Mouse (Mus musculus) MEL (cell line): Measurements from ENCODE around the gene Vash2. TPM values are rescaled to one million over a fixed set of nuclear protein-coding genes. Genes with fewer than 3 reads are reported as not detected.

Experiments used
- DNase-seq: peaks from one replicate; pipeline ENCODE4 v3.0.0; 2011; ENCODE audit warnings: low read depth, low spot score
- H3K27ac ChIP-seq: 2 replicates; pipeline ENCODE4 v1.5.1; 2012; ENCODE audit warnings: low read depth, mild to moderate bottlenecking, control low read depth, low read length, moderate library complexity; ENCODE audit not compliant: control insufficient read depth
- H3K27me3 ChIP-seq, 2 experiments: fragments of 150-350 bp in 1 of 2; sonication (generic) in 1 of 2; 2 replicates each; pipeline ENCODE4 v1.6.1; 2012; ENCODE audit warnings: low read length in 2 of 2, mild to moderate bottlenecking in 2 of 2, improper control_type of control experiment in 1 of 2, moderate library complexity in 1 of 2; ENCODE audit not compliant: insufficient read depth in 2 of 2, control insufficient read depth in 1 of 2
- H3K36me3 ChIP-seq, 2 experiments: 2 replicates each; pipeline ENCODE4 v1.6.1; 2012 to 2014; ENCODE audit warnings: low read length in 2 of 2, improper control_type of control experiment in 1 of 2, inconsistent platforms in 1 of 2, mild to moderate bottlenecking in 1 of 2; ENCODE audit not compliant: insufficient read depth in 2 of 2, control insufficient read depth in 1 of 2
- H3K4me1 ChIP-seq, 2 experiments: fragments of 150-350 bp in 1 of 2; sonication (generic) in 1 of 2; 2 replicates each; pipeline ENCODE4 v1.6.1; 2012; ENCODE audit warnings: low read length in 2 of 2, improper control_type of control experiment in 1 of 2, mild to moderate bottlenecking in 1 of 2; ENCODE audit not compliant: insufficient read depth in 2 of 2, control insufficient read depth in 1 of 2
- H3K4me3 ChIP-seq, 2 experiments: fragments of 150-350 bp in 1 of 2; sonication (generic) in 1 of 2; 2 replicates each; pipeline ENCODE4 v1.5.1; 2012; ENCODE audit warnings: low read depth in 2 of 2, low read length in 2 of 2, mild to moderate bottlenecking in 2 of 2, moderate library complexity in 2 of 2, control low read depth in 1 of 2, improper control_type of control experiment in 1 of 2; ENCODE audit not compliant: control insufficient read depth in 1 of 2, insufficient read depth in 1 of 2
- H3K79me2 ChIP-seq: 2 replicates; pipeline ENCODE4 v1.6.1; 2012; ENCODE audit warnings: mild to moderate bottlenecking, low read length, moderate library complexity; ENCODE audit not compliant: control insufficient read depth, poor library complexity, insufficient read depth
- H3K9ac ChIP-seq: 2 replicates; pipeline ENCODE4 v1.6.1; 2012; ENCODE audit warnings: low read depth, mild to moderate bottlenecking, control low read depth, low read length, moderate library complexity; ENCODE audit not compliant: control insufficient read depth, poor library complexity, severe bottlenecking
- H3K9me3 ChIP-seq: fragments of 150-350 bp; sonication (generic); replicated peaks from 2 replicates; pipeline ENCODE4 v1.6.1; 2012; ENCODE audit warnings: mild to moderate bottlenecking, low read length, improper control_type of control experiment, moderate library complexity; ENCODE audit not compliant: insufficient read depth
- CTCF ChIP-seq, 3 experiments: IDR thresholded peaks in 2 of 3; conservative IDR thresholded peaks in 1 of 3; 2 replicates each; pipeline ENCODE4 v1.5.1; 2011 to 2012; ENCODE audit warnings: low read length in 3 of 3, low read depth in 2 of 3, mild to moderate bottlenecking in 2 of 3, improper control_type of control experiment in 1 of 3, inconsistent platforms in 1 of 3, mixed read lengths in 1 of 3, moderate library complexity in 1 of 3; ENCODE audit not compliant: control insufficient read depth in 1 of 3, insufficient read depth in 1 of 3, poor library complexity in 1 of 3, severe bottlenecking in 1 of 3
- EP300 ChIP-seq, 2 experiments: IDR thresholded peaks; 2 replicates each; pipeline ENCODE4 v1.6.1; 2011; ENCODE audit warnings: improper control_type of control experiment in 2 of 2, low read length in 2 of 2, low read depth in 1 of 2, mild to moderate bottlenecking in 1 of 2
- ETS1 ChIP-seq: IDR thresholded peaks from 2 replicates; pipeline ENCODE4 v1.6.1; 2012; ENCODE audit warnings: low read depth, mild to moderate bottlenecking, inconsistent platforms, low read length, improper control_type of control experiment, moderate library complexity
- GABPA ChIP-seq: IDR thresholded peaks from 2 replicates; pipeline ENCODE4 v1.6.1; 2012; ENCODE audit warnings: low read depth, mild to moderate bottlenecking, inconsistent platforms, low read length, improper control_type of control experiment, moderate library complexity
- GATA1 ChIP-seq: IDR thresholded peaks from 2 replicates; pipeline ENCODE4 v1.6.1; 2011; ENCODE audit warnings: low read depth, low read length, improper control_type of control experiment
- JUND ChIP-seq: IDR thresholded peaks from 2 replicates; pipeline ENCODE4 v1.6.1; 2011; ENCODE audit warnings: low read depth, mild to moderate bottlenecking, improper control_type of control experiment, low read length
- MAX ChIP-seq: IDR thresholded peaks from 2 replicates; pipeline ENCODE4 v1.6.1; 2011; ENCODE audit warnings: low read length, improper control_type of control experiment
- MAZ ChIP-seq: IDR thresholded peaks from 2 replicates; pipeline ENCODE4 v1.6.1; 2012; ENCODE audit warnings: low read depth, mild to moderate bottlenecking, inconsistent platforms, low read length, improper control_type of control experiment
- MXI1 ChIP-seq: IDR thresholded peaks from 2 replicates; pipeline ENCODE4 v1.6.1; 2011; ENCODE audit warnings: mild to moderate bottlenecking, low read depth, low read length, improper control_type of control experiment
- NELFE ChIP-seq: IDR thresholded peaks from 2 replicates; pipeline ENCODE4 v1.6.1; 2011; ENCODE audit warnings: low read depth, low read length, improper control_type of control experiment
- NRF1 ChIP-seq: IDR thresholded peaks from 2 replicates; pipeline ENCODE4 v1.6.1; 2014; ENCODE audit warnings: low read depth, mild to moderate bottlenecking, inconsistent platforms, low read length, improper control_type of control experiment, moderate library complexity; ENCODE audit not compliant: poor library complexity, insufficient read depth, severe bottlenecking
- RAD21 ChIP-seq: IDR thresholded peaks from 2 replicates; pipeline ENCODE4 v1.6.1; 2011; ENCODE audit warnings: mild to moderate bottlenecking, low read depth, low read length, improper control_type of control experiment
- SMC3 ChIP-seq: IDR thresholded peaks from 2 replicates; pipeline ENCODE4 v1.6.1; 2011; ENCODE audit warnings: low read depth, low read length, improper control_type of control experiment
- TAL1 ChIP-seq: IDR thresholded peaks from 2 replicates; pipeline ENCODE4 v1.6.1; 2012; ENCODE audit warnings: mild to moderate bottlenecking, inconsistent platforms, low read length, moderate library complexity, mixed read lengths
- TCF12 ChIP-seq: IDR thresholded peaks from 2 replicates; pipeline ENCODE4 v1.6.1; 2014; ENCODE audit warnings: low read depth, mild to moderate bottlenecking, inconsistent platforms, low read length, improper control_type of control experiment, moderate library complexity
- UBTF ChIP-seq: IDR thresholded peaks from 2 replicates; pipeline ENCODE4 v1.6.1; 2012; ENCODE audit warnings: low read depth, mild to moderate bottlenecking, inconsistent platforms, low read length, improper control_type of control experiment, moderate library complexity, borderline replicate concordance; ENCODE audit not compliant: insufficient read depth
- USF1 ChIP-seq: IDR thresholded peaks from 2 replicates; pipeline ENCODE4 v1.6.1; 2014; ENCODE audit warnings: low read depth, mild to moderate bottlenecking, inconsistent platforms, low read length, improper control_type of control experiment, moderate library complexity
- ZNF384 ChIP-seq: IDR thresholded peaks from 2 replicates; pipeline ENCODE4 v1.6.1; 2012; ENCODE audit warnings: low read depth, mild to moderate bottlenecking, inconsistent platforms, low read length, improper control_type of control experiment
- polyA plus RNA-seq, 2 experiments: library from polyadenylated mRNA; stranded (reverse) in 1 of 2; unstranded in 1 of 2; fragments of >175 nt in 1 of 2; fragments of >200 nt in 1 of 2; gene quantifications; 2 replicates each; pipeline versions ENCODE4 v1.2.1 to v1.2.4; 2012; ENCODE audit warnings: low replicate concordance in 2 of 2, low read depth in 1 of 2; ENCODE audit not compliant: insufficient read length in 2 of 2, insufficient read depth in 1 of 2, missing spikeins in 1 of 2
- total RNA-seq: library from RNA; depleted of rRNA; stranded (reverse); fragments of 300-350 nt; gene quantifications from 2 replicates; pipeline ENCODE4 v1.2.3, GENCODE M21; 2012

The Vash2 gene
- total and polyA plus RNA-seq, 3 experiments: 2.6 to 9.8 TPM; not detected in 1

DNA sequence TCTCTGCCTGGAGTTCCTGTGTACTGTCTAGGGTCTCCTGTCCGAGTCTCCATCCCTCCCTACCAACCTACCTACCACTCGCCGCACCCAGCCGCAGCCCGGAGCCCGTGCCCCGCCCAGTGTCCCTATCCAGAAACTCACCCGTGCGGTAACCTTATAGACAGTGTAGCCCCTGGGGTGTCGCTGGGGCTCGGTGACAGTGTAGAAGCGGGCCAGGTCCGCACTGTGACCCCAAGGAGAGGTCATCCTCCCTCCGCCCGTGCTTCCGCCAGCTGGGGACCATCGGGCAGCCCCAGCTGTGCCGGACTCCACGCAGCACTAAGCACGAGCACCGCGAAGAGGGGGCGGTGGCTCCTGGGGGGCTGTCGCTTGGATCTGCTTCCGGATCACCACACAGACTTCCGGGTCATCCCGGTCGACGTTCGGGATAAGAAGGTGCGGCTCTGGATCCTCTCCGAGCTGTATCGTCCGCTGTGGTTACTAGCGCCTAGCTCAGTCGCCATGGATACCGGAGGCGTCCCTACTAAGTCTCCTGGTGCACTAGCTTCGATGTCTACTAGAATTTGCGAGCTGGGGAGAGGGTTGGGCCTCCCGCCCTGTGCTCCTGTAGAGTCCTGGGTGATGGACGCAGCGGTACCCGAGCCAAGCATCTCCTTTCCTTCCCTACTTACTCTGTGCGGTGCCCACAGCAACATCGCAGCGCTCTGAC is 67.5 kb downstream of the Vash2 start, which contains the start of gene Rps6kc1 (continued):
- TF ChIP-seq NRF1 (no peak), ETS1 (peak; percentile 20; the same call in 1 of the 2 replicates), ZNF384 (no peak)

DNA sequence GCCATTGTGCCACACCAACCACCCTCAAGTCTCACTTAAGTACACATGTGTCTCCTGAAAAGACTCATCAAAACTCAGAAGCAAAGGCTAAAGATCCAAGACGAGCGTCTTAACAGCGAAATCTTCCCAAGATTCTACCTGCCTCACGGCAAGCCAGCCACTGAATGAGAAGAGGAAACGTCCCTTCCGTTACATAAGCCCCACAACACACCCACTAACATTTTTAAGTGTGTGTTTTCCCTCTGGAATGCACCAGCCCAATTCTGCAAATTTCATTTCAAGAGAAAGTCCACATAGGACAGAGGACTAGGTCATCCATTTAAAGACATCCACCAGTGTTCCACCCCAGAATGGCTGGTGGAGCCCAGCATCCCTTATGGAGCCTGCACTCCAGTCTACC is 68.3 kb downstream of the Vash2 start:
- Histone ChIP-seq H3K27me3 (no peaks in the 10 kb centered on the region), H3K9me3 (no peaks in the 10 kb centered on the region), H3K36me3 (peaks cover 0 to 10% of the 10 kb centered on the region in 2 experiments; a peak in 3 of 4 replicates), H3K4me1 (peaks cover 0 to 9% of the 10 kb centered on the region in 2 experiments), H3K27ac (no peak overlapping the region), H3K9ac (peak overlapping the region; percentile 82), H3K79me2 (peaks cover 18% of the 10 kb centered on the region), H3K4me3 (peak overlapping the region; percentile 80 to 93)
- no peak for TF ChIP-seq USF1
- no peak for TF ChIP-seq EP300 (IDR thresholded peaks at IDR 0.05; ENCODE audit: low read depth in 1 of 2, low read length in 2 of 2)
- no peak for TF ChIP-seq TAL1
- TF ChIP-seq RAD21: no peak
- TF ChIP-seq CTCF (IDR thresholded peaks at IDR 0.05 in 2 of 3, conservative IDR thresholded peaks at IDR 0.05 in 1 of 3; ENCODE audit: control insufficient read depth in 1 of 3, insufficient read depth in 1 of 3, low read depth in 2 of 3, low read length in 3 of 3, poor library complexity in 1 of 3, severe bottlenecking in 1 of 3): no peak
- TF ChIP-seq MAZ: no peak
- TF ChIP-seq GABPA: no peak
- no peak for TF ChIP-seq MAX
- TF ChIP-seq GATA1: no peak
- TF ChIP-seq NRF1: no peak
- TF ChIP-seq MXI1: no peak
- no peak for TF ChIP-seq TCF12
- TF ChIP-seq UBTF: no peak
- TF ChIP-seq JUND: no peak
- TF ChIP-seq NELFE: no peak
- no peak for TF ChIP-seq SMC3
- no peak for DNase-seq
